Mouse (Mus musculus): ENCODE measurements around the gene Utf1.

Utf1 gene

GRCm38 (mm10) chr7:139937138-139937537, 6.5 kb upstream of the Utf1 start:
- DNase-seq (ENCODE audit: inconsistent age in 2 of 2, low spot score in 1 of 2) = no peak

- no peak for DNase-seq (ENCODE audit: inconsistent age in 2 of 2, low spot score in 1 of 2)
Measured at GRCm38 (mm10) chr7:139937810-139938209, 5.8 kb upstream of the Utf1 start.

GRCm38 (mm10) chr7:139940476-139941209, 2.9 kb upstream of the Utf1 start:
- no peak for DNase-seq (ENCODE audit: inconsistent age in 2 of 2, low spot score in 1 of 2)

- DNase-seq (ENCODE audit: inconsistent age in 2 of 2, low spot score in 1 of 2) = no peak
Measured at GRCm38 (mm10) chr7:139944291-139945240, 977 bp downstream of the Utf1 start.

GRCm38 (mm10) chr7:139945516-139945915, 1.9 kb downstream of the Utf1 start:
- no peak for DNase-seq (ENCODE audit: inconsistent age in 2 of 2, low spot score in 1 of 2)

- DNase-seq (ENCODE audit: inconsistent age in 2 of 2, low spot score in 1 of 2) = no peak
Measured at GRCm38 (mm10) chr7:139946032-139946431, 2.4 kb downstream of the Utf1 start.

- DNase-seq (ENCODE audit: inconsistent age in 2 of 2, low spot score in 1 of 2) = peak; percentile 72 to 89
Measured at GRCm38 (mm10) chr7:139949893-139950282, 6.3 kb downstream of the Utf1 start.

GRCm38 (mm10) chr7:139950283-139950971, 6.8 kb downstream of the Utf1 start:
- DNase-seq (ENCODE audit: inconsistent age in 2 of 2, low spot score in 1 of 2) = peak; percentile 67 to 88

- peak; percentile 46 to 80 for DNase-seq (ENCODE audit: inconsistent age in 2 of 2, low spot score in 1 of 2)
Measured at GRCm38 (mm10) chr7:139951079-139951478, 7.5 kb downstream of the Utf1 start.

- DNase-seq (ENCODE audit: inconsistent age in 2 of 2, low spot score in 1 of 2) = peak in 1 of 2 experiments; percentile 55
Measured at GRCm38 (mm10) chr7:139951991-139952633, 8.5 kb downstream of the Utf1 start.

- no peak for DNase-seq (ENCODE audit: inconsistent age in 2 of 2, low spot score in 1 of 2)
Measured at GRCm38 (mm10) chr7:139955505-139955904, 11.9 kb downstream of the Utf1 start.

- peak in 1 of 2 experiments; percentile 28 for DNase-seq (ENCODE audit: inconsistent age in 2 of 2, low spot score in 1 of 2)
Measured at GRCm38 (mm10) chr7:139956658-139957057, 13.1 kb downstream of the Utf1 start.

- peak in 1 of 2 experiments; percentile 13 for DNase-seq (ENCODE audit: inconsistent age in 2 of 2, low spot score in 1 of 2)
Measured at GRCm38 (mm10) chr7:139957437-139957836, 13.8 kb downstream of the Utf1 start.

- peak; percentile 54 to 83 for DNase-seq (ENCODE audit: inconsistent age in 2 of 2, low spot score in 1 of 2)
Measured at GRCm38 (mm10) chr7:139957958-139958357, 14.4 kb downstream of the Utf1 start.

GRCm38 (mm10) chr7:139961141-139961540, 17.6 kb downstream of the Utf1 start:
- DNase-seq (ENCODE audit: inconsistent age in 2 of 2, low spot score in 1 of 2) = peak; percentile 87 to 93

GRCm38 (mm10) chr7:139963814-139964213, 20.2 kb downstream of the Utf1 start:
- peak in 1 of 2 experiments; percentile 58 for DNase-seq (ENCODE audit: inconsistent age in 2 of 2, low spot score in 1 of 2)

- DNase-seq (ENCODE audit: inconsistent age in 2 of 2, low spot score in 1 of 2) = no peak
Measured at GRCm38 (mm10) chr7:139967175-139967574, 23.6 kb downstream of the Utf1 start.

- no peak for DNase-seq (ENCODE audit: inconsistent age in 2 of 2, low spot score in 1 of 2)
Measured at GRCm38 (mm10) chr7:139968428-139968827, 24.8 kb downstream of the Utf1 start.

GRCm38 (mm10) chr7:139969348-139970130, 25.9 kb downstream of the Utf1 start:
- peak; percentile 69 to 92 for DNase-seq (ENCODE audit: inconsistent age in 2 of 2, low spot score in 1 of 2)

Data from adrenal gland, adult (tissue).